Mouse (Mus musculus) forebrain, embryonic 16.5 days (tissue): Measurements from ENCODE around the gene Mical3. TPM values are rescaled to one million over a fixed set of nuclear protein-coding genes. Genes with fewer than 3 reads are reported as not detected.
A peak's percentile ranks its signal among the peaks of the same experiment; 100 is the strongest.

ENCODE experiments used
- ATAC-seq: fragments of 200-750 bp; cut with Nextera tagmentation; 2 replicates; pipeline ENCODE4 v1.8.0; 2017; ENCODE audit warnings: mild to moderate bottlenecking, moderate library complexity
- H3K27ac ChIP-seq: fragments of 300-500 bp; sonication (generic); 2 replicates; pipeline ENCODE4 v1.5.1; 2014; ENCODE audit warnings: low read length, control low read depth
- H3K27me3 ChIP-seq: fragments of 300-500 bp; sonication (generic); replicated peaks from 2 replicates; pipeline ENCODE4 v1.6.1; 2014; ENCODE audit warnings: low read length; ENCODE audit not compliant: control insufficient read depth, insufficient read depth
- H3K36me3 ChIP-seq: fragments of 300-500 bp; sonication (generic); 2 replicates; pipeline ENCODE4 v1.6.1; 2014; ENCODE audit not compliant: control insufficient read depth, insufficient read depth
- H3K4me1 ChIP-seq: fragments of 300-500 bp; sonication (generic); replicated peaks from 2 replicates; pipeline ENCODE4 v1.6.1; 2014; ENCODE audit warnings: low read length; ENCODE audit not compliant: control insufficient read depth, insufficient read depth
- H3K4me2 ChIP-seq: fragments of 300-500 bp; sonication (generic); 2 replicates; pipeline ENCODE4 v1.6.1; 2014; ENCODE audit warnings: mild to moderate bottlenecking, low read length, control low read depth
- H3K4me3 ChIP-seq: fragments of 300-500 bp; sonication (generic); replicated peaks from 2 replicates; pipeline ENCODE4 v1.5.1; 2014; ENCODE audit warnings: mild to moderate bottlenecking, low read length, control low read depth
- H3K9ac ChIP-seq: fragments of 300-500 bp; sonication (generic); replicated peaks from 2 replicates; pipeline ENCODE4 v1.6.1; 2014; ENCODE audit warnings: low read depth, low read length, control low read depth
- H3K9me3 ChIP-seq: fragments of 300-500 bp; sonication (generic); 2 replicates; pipeline ENCODE4 v1.6.1; 2016; ENCODE audit warnings: low read length; ENCODE audit not compliant: control insufficient read depth
- WGBS: fragments of 180-500 bp; shearing (Covaris S2); extraction: QIAGEN DNeasy Blood & Tissue Kit; methylation state at CpG from one replicate; pipeline ENCODE4 v1.1.7; 2014; 5-methylcytosine and 5-hydroxymethylcytosine counted together
- polyA plus RNA-seq: library from polyadenylated mRNA; unstranded; fragments of >200 nt; fragmentation: Nextera tagmentation; extraction: Ambion mirVana; gene quantifications from 2 replicates; pipeline ENCODE4 v1.2.1, GENCODE M21; 2015

Mical3 gene
- polyA plus RNA-seq, 1 experiment from 2014 or later = 35.5 TPM

DNA sequence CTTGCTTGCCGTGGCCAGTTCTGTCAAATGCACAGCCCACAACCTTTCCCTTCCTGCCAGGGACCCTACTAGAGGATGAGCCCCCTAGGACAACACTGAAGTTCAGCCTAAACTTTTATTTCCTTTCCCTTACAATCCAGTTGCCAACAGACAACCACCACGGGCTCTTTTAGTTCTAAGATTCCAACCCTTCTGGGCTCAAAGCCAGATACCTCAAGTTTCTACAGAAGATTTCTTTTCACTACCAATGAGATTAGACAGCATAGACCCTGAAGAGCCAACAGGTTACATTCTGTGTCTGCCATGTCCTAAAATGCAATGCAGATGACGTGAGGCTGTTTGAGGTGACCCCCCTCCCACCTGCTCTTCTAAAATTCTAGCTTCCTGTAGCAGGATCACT lies 75.3 kb downstream of the Mical3 start:
- no peak overlapping the region for H3K9ac ChIP-seq
- no peaks in the 10 kb centered on the region for H3K9me3 ChIP-seq
- no peaks in the 10 kb centered on the region for H3K36me3 ChIP-seq
- no peak overlapping the region for H3K27ac ChIP-seq
- no peak overlapping the region for H3K4me3 ChIP-seq
- no peak for ATAC-seq
- 50% methylated on average over 3 of the region's 3 CpGs for WGBS
- no peaks in the 10 kb centered on the region for H3K4me1 ChIP-seq
- H3K4me2 ChIP-seq = no peak overlapping the region
- no peaks in the 10 kb centered on the region for H3K27me3 ChIP-seq

DNA sequence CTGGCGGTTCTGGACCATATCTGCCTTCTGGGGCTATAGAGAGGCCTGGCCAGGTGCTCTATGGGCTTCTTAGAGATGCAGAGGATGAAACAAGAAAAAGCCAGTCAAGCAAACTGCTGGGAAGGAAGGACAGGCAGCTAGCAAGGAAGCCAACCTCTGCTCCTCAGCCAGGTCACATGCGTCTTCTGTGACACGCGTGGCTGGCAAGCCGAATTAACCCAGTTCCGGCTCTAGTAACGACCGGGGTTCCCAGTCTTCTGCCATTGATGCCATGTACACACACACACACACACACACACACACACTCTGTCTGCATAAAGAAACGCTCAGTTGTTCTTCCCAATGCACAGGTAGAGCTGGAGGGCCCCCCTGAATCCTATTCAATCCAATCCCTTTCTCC lies 75.9 kb downstream of the Mical3 start:
- ATAC-seq = no peak
- Histone ChIP-seq H3K9ac (no peak overlapping the region), H3K36me3 (no peaks in the 10 kb centered on the region), H3K27me3 (no peaks in the 10 kb centered on the region), H3K4me3 (no peak overlapping the region), H3K4me1 (no peaks in the 10 kb centered on the region), H3K9me3 (no peaks in the 10 kb centered on the region), H3K27ac (no peak overlapping the region), H3K4me2 (no peak overlapping the region)
- WGBS = 84% methylated on average over 9 of the region's 9 CpGs

- ATAC-seq = no peak
- 78% methylated on average over 3 of the region's 3 CpGs for WGBS
- no peak overlapping the region for H3K4me3 ChIP-seq
Measured at GRCm38 (mm10) chr6:121054340-121054739, 76.5 kb downstream of the Mical3 start.

DNA sequence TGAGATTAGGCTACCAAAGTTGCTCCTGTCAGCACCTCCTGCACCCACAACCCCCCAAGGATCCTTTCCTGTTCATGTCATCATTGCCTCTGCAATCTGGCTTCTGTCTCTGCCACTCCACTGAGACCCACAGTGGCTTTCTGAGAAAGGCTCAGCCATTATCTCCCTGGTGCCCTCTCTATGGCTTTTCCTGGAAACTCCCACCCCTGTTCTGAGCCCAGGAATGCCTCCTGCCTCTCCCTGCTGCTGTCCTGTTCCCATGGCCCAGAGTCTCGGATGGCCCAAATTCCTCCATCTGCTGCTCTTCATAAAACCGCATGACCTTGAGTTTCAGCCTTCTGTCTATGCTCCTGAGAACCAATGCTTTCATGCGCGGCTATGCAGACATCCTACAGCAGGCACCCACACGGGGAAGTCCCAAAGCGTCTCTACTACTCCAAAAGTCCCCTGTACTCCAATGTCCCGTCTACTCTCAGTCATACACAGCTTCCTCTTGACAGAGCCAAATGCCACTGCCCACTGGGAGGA lies 77.2 kb downstream of the Mical3 start:
- WGBS = 90% methylated on average over 7 of the region's 7 CpGs
- Histone ChIP-seq H3K4me2 (no peak overlapping the region), H3K9me3 (no peaks in the 10 kb centered on the region), H3K36me3 (no peaks in the 10 kb centered on the region), H3K4me3 (no peak overlapping the region), H3K27ac (no peak overlapping the region), H3K9ac (no peak overlapping the region), H3K27me3 (no peaks in the 10 kb centered on the region), H3K4me1 (no peaks in the 10 kb centered on the region)
- ATAC-seq = no peak

More at GRCm38 (mm10) chr6:121054340-121054739, 76.5 kb downstream of the Mical3 start:
- Histone ChIP-seq H3K27me3 (no peaks in the 10 kb centered on the region), H3K36me3 (no peaks in the 10 kb centered on the region), H3K4me2 (no peak overlapping the region), H3K4me1 (no peaks in the 10 kb centered on the region), H3K9me3 (no peaks in the 10 kb centered on the region), H3K27ac (no peak overlapping the region), H3K9ac (no peak overlapping the region)

- no peak for ATAC-seq
- Histone ChIP-seq H3K27me3 (no peaks in the 10 kb centered on the region), H3K36me3 (no peaks in the 10 kb centered on the region), H3K9ac (no peak overlapping the region), H3K4me2 (no peak overlapping the region), H3K4me3 (no peak overlapping the region), H3K27ac (no peak overlapping the region), H3K4me1 (no peaks in the 10 kb centered on the region), H3K9me3 (no peaks in the 10 kb centered on the region)
- 92% methylated on average over 13 of the region's 13 CpGs for WGBS
Measured at GRCm38 (mm10) chr6:121051972-121052629, 78.7 kb downstream of the Mical3 start.

GRCm38 (mm10) chr6:121051411-121051810 lies 79.4 kb downstream of the Mical3 start:
- Histone ChIP-seq H3K4me1 (no peaks in the 10 kb centered on the region), H3K4me2 (no peak overlapping the region), H3K9ac (no peak overlapping the region), H3K27ac (no peak overlapping the region), H3K36me3 (no peaks in the 10 kb centered on the region), H3K4me3 (no peak overlapping the region), H3K27me3 (no peaks in the 10 kb centered on the region), H3K9me3 (no peaks in the 10 kb centered on the region)
- 88% methylated on average over 8 of the region's 8 CpGs for WGBS
- ATAC-seq = no peak

GRCm38 (mm10) chr6:121048696-121049095 lies 82.1 kb downstream of the Mical3 start:
- peaks cover 10% of the 10 kb centered on the region for H3K4me1 ChIP-seq
- ATAC-seq = no peak
- no peak overlapping the region for H3K4me2 ChIP-seq
- no peak overlapping the region for H3K9ac ChIP-seq
- 83% methylated on average over 8 of the region's 8 CpGs for WGBS
- H3K36me3 ChIP-seq = no peaks in the 10 kb centered on the region
- no peak overlapping the region for H3K4me3 ChIP-seq
- H3K27me3 ChIP-seq = no peaks in the 10 kb centered on the region
- no peak overlapping the region for H3K27ac ChIP-seq
- H3K9me3 ChIP-seq = no peaks in the 10 kb centered on the region

GRCm38 (mm10) chr6:121045345-121046080 lies 85.3 kb downstream of the Mical3 start:
- peaks cover 10% of the 10 kb centered on the region for H3K4me1 ChIP-seq
- H3K4me3 ChIP-seq = no peak overlapping the region
- peak; percentile 34; the same call in 1 of the 2 replicates for ATAC-seq
- H3K9ac ChIP-seq = no peak overlapping the region
- no peak overlapping the region for H3K4me2 ChIP-seq
- H3K27ac ChIP-seq = no peak overlapping the region
- H3K9me3 ChIP-seq = no peaks in the 10 kb centered on the region
- no peaks in the 10 kb centered on the region for H3K27me3 ChIP-seq
- H3K36me3 ChIP-seq = peaks cover 6% of the 10 kb centered on the region
- 62% methylated on average over 20 of the region's 20 CpGs for WGBS

- H3K36me3 ChIP-seq = peaks cover 6% of the 10 kb centered on the region
- H3K4me3 ChIP-seq = no peak overlapping the region
- H3K27me3 ChIP-seq = no peaks in the 10 kb centered on the region
- no peak for ATAC-seq
- no peaks in the 10 kb centered on the region for H3K9me3 ChIP-seq
- H3K4me2 ChIP-seq = no peak overlapping the region
- no peak overlapping the region for H3K27ac ChIP-seq
- H3K9ac ChIP-seq = no peak overlapping the region
- 65% methylated on average over 14 of the region's 14 CpGs for WGBS
- H3K4me1 ChIP-seq = peaks cover 19% of the 10 kb centered on the region
Measured at GRCm38 (mm10) chr6:121043434-121044189, 87.2 kb downstream of the Mical3 start.
